Mouse (Mus musculus) intestine, embryonic 14.5 days (tissue): Measurements from ENCODE around the gene B4galt5. TPM values are rescaled to one million over a fixed set of nuclear protein-coding genes. Genes with fewer than 3 reads are reported as not detected.

Experiments used
- ATAC-seq: fragments of 200-750 bp; cut with Nextera tagmentation; replicated peaks from 2 replicates; pipeline ENCODE4 v1.8.0; 2017; ENCODE audit warnings: low read depth, moderate number of reproducible peaks, moderate TSS enrichment, moderate library complexity; ENCODE audit not compliant: low FRiP score, low TSS enrichment
- DNase-seq: peaks from one replicate; pipeline ENCODE4 v3.0.0-alpha.2; 2018; ENCODE audit warnings: low spot score
- H3K27ac ChIP-seq: fragments of 300-500 bp; sonication (generic); 2 replicates; pipeline ENCODE4 v1.5.1; 2014; ENCODE audit warnings: low read depth, mild to moderate bottlenecking, control low read depth
- H3K27me3 ChIP-seq: fragments of 300-500 bp; sonication (generic); replicated peaks from 2 replicates; pipeline ENCODE4 v1.6.1; 2014; ENCODE audit warnings: low read length, control low read depth; ENCODE audit not compliant: control insufficient read depth, insufficient read depth
- H3K36me3 ChIP-seq: fragments of 300-500 bp; sonication (generic); 2 replicates; pipeline ENCODE4 v1.6.1; 2014; ENCODE audit warnings: low read length, control low read depth; ENCODE audit not compliant: control insufficient read depth, insufficient read depth
- H3K4me1 ChIP-seq: fragments of 300-500 bp; sonication (generic); replicated peaks from 2 replicates; pipeline ENCODE4 v1.6.1; 2014; ENCODE audit warnings: low read length, control low read depth, mixed read lengths; ENCODE audit not compliant: control insufficient read depth, insufficient read depth
- H3K4me2 ChIP-seq: fragments of 300-500 bp; sonication (generic); 2 replicates; pipeline ENCODE4 v1.6.1; 2014; ENCODE audit warnings: low read length
- H3K4me3 ChIP-seq: fragments of 300-500 bp; sonication (generic); 2 replicates; pipeline ENCODE4 v1.5.1; 2014; ENCODE audit warnings: low read depth, low read length, control low read depth, mixed read lengths
- H3K9ac ChIP-seq: fragments of 300-500 bp; sonication (generic); 2 replicates; pipeline ENCODE4 v1.6.1; 2014; ENCODE audit warnings: mild to moderate bottlenecking, low read length
- H3K9me3 ChIP-seq: fragments of 300-500 bp; sonication (generic); 2 replicates; pipeline ENCODE4 v1.6.1; 2016; ENCODE audit warnings: low read length, control low read depth; ENCODE audit not compliant: control insufficient read depth
- WGBS: fragments of 180-500 bp; shearing (Covaris S2); extraction: QIAGEN DNeasy Blood & Tissue Kit; methylation state at CpG from one replicate; pipeline ENCODE4 v1.1.7; 2014; 5-methylcytosine and 5-hydroxymethylcytosine counted together
- polyA plus RNA-seq: library from polyadenylated mRNA; unstranded; fragments of >200 nt; fragmentation: Nextera tagmentation; extraction: Ambion mirVana; gene quantifications from 2 replicates; pipeline ENCODE4 v1.2.1, GENCODE M21; 2014

B4galt5 gene
- polyA plus RNA-seq, 1 experiment from 2014 or later: 10.6 TPM

DNA sequence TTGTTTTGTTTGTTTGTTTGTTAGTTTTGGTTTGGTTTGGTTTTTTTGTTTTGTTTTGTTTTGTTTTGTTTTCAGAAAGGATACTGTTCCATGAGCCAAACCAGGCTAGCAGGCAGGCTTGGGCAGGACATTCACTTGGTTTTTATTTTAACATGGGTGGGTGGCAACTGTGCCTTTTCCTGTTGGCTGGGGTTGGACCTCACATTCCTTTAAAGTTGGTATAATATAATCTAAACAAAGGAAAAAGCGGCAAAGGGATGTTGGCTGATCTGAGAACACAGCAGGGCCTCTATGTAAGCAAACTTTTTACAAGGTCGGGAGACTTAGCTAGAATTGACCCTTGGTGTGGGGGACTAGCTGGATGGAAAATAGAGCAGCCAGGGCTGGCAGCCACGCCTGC lies 91.2 kb downstream of the B4galt5 start:
- no peaks in the 10 kb centered on the region for H3K4me1 ChIP-seq
- no peak for DNase-seq
- H3K4me3 ChIP-seq: no peak overlapping the region
- H3K27me3 ChIP-seq: no peaks in the 10 kb centered on the region
- no peak overlapping the region for H3K27ac ChIP-seq
- H3K9ac ChIP-seq: no peak overlapping the region
- no peaks in the 10 kb centered on the region for H3K36me3 ChIP-seq
- no peaks in the 10 kb centered on the region for H3K9me3 ChIP-seq
- no peak for ATAC-seq
- WGBS: 32% methylated on average over 3 of the region's 3 CpGs
- H3K4me2 ChIP-seq: no peak overlapping the region

DNA sequence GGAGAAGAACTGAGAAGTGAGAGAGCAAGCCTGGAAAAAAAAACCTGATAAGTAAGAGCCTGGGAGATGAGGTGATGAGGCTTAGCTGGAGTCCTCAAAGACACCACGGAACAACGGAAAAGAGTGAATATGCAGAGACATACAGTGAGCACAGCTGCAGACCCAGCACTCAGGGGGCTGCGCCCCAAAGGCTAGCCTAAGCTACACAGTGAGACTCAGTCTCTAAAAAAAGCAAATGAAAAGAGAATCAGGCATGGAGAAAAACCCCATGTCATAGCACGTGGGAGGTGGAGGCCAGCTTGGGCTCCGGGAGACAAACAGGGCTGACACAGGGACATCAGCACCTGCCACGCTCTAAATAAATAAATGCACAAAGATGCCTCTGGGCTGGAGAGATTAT lies 94.2 kb downstream of the B4galt5 start:
- H3K9me3 ChIP-seq: no peaks in the 10 kb centered on the region
- ATAC-seq: no peak
- 69% methylated on average over 6 of the region's 6 CpGs for WGBS

DNA sequence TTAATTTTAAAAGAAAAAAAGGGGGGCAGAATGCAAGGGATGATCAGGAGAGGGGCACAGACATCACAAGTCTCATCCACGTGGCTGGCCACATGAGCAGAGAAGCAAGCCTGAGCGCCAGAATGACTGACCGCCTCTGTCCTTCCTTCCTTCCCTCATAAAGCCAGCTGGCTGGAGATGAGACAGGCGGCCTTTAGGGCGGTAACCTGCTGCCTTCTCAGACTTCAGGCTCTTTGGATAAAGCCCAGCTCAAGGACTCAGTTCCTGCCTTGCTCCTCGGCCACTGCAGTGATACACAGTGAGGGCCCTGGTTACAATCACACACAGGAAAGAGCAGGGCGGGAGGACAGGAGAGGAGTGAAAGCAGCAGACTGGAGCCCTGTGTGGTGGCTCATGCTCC lies 94.8 kb downstream of the B4galt5 start:
- H3K36me3 ChIP-seq: no peaks in the 10 kb centered on the region
- 0 out of 2 replicates have a peak overlapping the region, but pooled peaks have one; percentile 13 for H3K27ac ChIP-seq
- no peak overlapping the region for H3K4me3 ChIP-seq
- H3K4me1 ChIP-seq: peaks cover 25% of the 10 kb centered on the region
- H3K9me3 ChIP-seq: no peaks in the 10 kb centered on the region
- no peak overlapping the region for H3K9ac ChIP-seq
- ATAC-seq (peak; percentile 75), DNase-seq (no peak)
- H3K4me2 ChIP-seq: no peak overlapping the region
- 39% methylated on average over 7 of the region's 7 CpGs for WGBS
- H3K27me3 ChIP-seq: no peaks in the 10 kb centered on the region

More for the DNA sequence above, 94.2 kb downstream of the B4galt5 start:
- Histone ChIP-seq H3K4me1 (peaks cover 21% of the 10 kb centered on the region), H3K4me3 (no peak overlapping the region), H3K9ac (no peak overlapping the region), H3K36me3 (no peaks in the 10 kb centered on the region), H3K4me2 (no peak overlapping the region), H3K27me3 (no peaks in the 10 kb centered on the region), H3K27ac (0 out of 2 replicates have a peak overlapping the region, but pooled peaks have one; percentile 13)
- DNase-seq: no peak

DNA sequence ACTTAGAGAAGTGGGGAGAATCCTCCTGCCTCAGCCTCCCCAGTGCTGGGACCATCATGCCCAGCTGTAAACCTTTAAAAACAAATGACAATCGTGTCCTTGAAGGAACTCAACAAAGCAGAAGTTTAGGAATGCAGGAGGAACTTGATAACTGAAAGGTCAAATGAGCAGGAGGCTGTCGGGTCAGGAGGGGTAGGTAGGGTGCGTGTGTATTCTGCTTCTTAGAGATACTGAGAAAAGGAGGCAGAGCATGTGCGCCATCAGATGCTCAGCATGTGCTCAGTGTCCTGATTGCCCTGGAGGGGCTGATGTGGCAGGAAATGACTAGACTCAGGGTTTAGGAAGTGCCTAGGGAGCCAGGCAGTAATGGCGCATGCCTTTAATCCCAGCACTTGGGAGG lies 95.5 kb downstream of the B4galt5 start:
- ATAC-seq: no peak
- H3K27me3 ChIP-seq: no peaks in the 10 kb centered on the region
- no peaks in the 10 kb centered on the region for H3K9me3 ChIP-seq
- peaks cover 27% of the 10 kb centered on the region for H3K4me1 ChIP-seq
- no peak overlapping the region for H3K4me3 ChIP-seq
- H3K36me3 ChIP-seq: no peaks in the 10 kb centered on the region
- no peak overlapping the region for H3K4me2 ChIP-seq
- no peak overlapping the region for H3K9ac ChIP-seq
- H3K27ac ChIP-seq: no peak overlapping the region
- no peak for DNase-seq
- 86% methylated on average over 5 of the region's 5 CpGs for WGBS

DNA sequence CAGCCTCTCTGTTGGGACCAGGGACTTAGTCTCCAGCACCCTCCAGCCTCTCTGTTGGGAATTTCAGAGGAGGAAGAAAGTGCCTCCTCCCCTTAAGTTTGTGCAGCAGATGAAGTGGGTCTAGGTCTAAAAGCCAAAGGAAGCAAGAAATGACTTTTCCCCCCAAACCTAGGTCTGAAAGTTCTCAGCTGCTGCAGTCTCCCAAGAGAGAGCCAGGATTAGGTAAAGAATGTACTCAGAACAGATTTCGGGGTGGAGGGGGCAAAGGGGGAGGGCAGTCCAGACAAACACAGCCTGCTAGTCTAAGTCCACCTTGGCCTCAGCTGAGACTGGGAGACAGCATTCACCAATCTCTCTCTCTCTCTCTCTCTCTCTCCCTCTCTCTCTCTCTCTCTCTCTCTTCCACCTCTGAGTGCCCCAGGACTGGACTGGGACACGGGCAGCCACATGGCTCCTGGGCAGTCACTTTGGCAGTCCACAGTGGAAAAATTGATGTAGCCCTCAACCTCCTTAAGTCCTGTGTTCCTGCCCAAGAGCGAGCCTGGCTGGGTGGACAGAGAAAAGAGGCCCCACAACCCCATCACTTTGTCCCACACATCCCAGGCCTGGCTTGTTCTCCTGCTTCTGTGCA lies 96.8 kb downstream of the B4galt5 start:
- Histone ChIP-seq H3K27ac (0 out of 2 replicates have a peak overlapping the region, but pooled peaks have one; percentile 33), H3K9me3 (no peaks in the 10 kb centered on the region), H3K9ac (no peak overlapping the region), H3K27me3 (no peaks in the 10 kb centered on the region), H3K4me1 (peaks cover 27% of the 10 kb centered on the region), H3K4me2 (no peak overlapping the region), H3K36me3 (no peaks in the 10 kb centered on the region), H3K4me3 (no peak overlapping the region)
- ATAC-seq (no peak), DNase-seq (no peak)
- WGBS: 28% methylated on average over 3 of the region's 3 CpGs

DNA sequence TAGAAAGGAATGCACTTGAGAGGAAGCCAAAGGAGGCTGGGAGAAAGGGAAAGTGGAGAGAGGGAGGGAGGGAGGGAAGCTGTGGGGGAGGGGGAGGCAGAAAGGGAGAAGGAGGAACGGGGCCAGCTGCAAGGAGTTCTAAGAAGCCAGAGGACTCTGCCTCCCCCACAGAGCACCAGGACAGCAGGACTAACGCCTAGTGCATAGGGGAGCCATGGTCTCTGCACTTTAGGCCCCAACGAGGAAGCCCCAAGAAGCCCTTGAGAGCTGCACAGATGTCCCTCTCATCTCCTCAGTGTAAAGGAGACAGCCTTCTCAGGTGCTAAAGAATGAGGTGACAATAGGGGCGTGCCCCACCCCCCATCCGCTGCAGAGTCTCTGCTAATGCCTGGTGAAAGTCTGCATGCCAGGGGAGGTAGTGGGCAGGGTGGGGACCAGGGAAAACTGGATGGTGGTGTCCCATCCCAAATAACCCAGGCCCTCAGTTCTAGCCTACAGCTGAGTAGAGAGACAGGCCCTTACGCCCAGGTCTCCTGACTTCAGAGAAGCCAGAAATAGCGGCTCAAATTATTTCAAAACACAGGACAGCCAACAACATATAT lies 98.1 kb downstream of the B4galt5 start:
- no peak overlapping the region for H3K4me3 ChIP-seq
- WGBS: 25% methylated on average over 7 of the region's 7 CpGs
- no peaks in the 10 kb centered on the region for H3K9me3 ChIP-seq
- no peak overlapping the region for H3K9ac ChIP-seq
- H3K36me3 ChIP-seq: no peaks in the 10 kb centered on the region
- no peaks in the 10 kb centered on the region for H3K27me3 ChIP-seq
- no peak overlapping the region for H3K4me2 ChIP-seq
- ATAC-seq (no peak; the same call in 1 of the 2 replicates), DNase-seq (no peak)
- H3K27ac ChIP-seq: peak overlapping the region; percentile 57; the same call in 1 of the 2 replicates
- peaks cover 27% of the 10 kb centered on the region for H3K4me1 ChIP-seq

DNA sequence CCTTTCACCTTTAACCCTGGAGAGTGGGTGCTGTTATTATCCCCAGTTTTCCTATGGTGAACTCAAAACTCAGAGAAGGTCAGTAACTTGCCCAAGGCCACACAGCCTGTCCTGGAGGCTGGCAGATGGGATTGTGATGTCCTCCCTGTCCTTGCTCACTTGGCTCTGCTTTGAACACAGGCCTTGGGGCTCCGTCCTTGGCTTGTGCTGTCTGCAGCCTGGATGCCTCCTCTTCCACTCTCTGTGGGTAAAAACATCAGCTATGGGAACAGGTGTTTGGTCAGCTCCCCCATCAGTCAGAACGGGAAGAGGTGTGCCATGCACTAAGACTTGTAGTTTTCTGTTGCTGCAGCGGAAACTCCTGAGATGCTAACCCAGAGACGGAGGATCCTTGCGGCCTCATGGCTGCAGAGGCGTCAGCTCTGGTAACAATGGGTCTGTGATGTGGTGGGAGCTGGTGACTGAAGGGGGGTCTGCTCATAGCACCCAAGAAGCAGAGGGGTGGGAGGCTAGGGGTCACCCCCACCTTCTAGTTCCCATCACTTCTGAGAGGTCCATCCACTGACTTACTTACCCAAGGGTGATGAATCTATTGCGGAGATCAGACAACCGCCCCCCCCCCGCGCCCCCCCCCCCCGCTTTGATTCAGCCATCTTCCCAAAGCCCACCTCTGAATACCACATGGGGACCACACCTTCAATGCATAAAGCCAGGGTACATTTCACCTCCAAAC lies 98.8 kb downstream of the B4galt5 start:
- no peaks in the 10 kb centered on the region for H3K36me3 ChIP-seq
- no peak for DNase-seq
- H3K27me3 ChIP-seq: no peaks in the 10 kb centered on the region
- H3K9ac ChIP-seq: no peak overlapping the region
- no peak overlapping the region for H3K4me2 ChIP-seq
- H3K4me1 ChIP-seq: peaks cover 27% of the 10 kb centered on the region
- no peak overlapping the region for H3K4me3 ChIP-seq
- no peak for ATAC-seq
- peak overlapping the region; percentile 58 for H3K27ac ChIP-seq
- H3K9me3 ChIP-seq: no peaks in the 10 kb centered on the region
- WGBS: 59% methylated on average over 7 of the region's 11 CpGs

DNA sequence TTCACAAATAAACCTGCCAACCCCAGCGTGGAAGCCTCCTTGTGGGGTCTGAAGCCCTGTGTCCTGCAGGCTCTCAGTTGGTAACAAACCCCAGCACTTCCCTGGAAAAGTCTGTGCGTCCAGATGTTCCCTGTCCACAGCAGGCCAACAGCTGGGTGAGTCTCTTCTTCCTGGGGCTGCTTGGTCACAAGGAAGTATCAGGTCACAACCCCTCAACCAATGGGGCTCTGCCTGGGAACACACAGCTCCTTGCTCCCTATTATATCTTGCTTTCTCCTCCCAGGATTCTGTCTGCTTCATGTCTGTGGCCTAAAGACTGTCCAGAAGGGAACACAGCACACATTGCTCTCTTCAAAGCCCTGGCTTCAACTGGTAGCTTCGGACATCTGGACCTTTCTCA lies 99.4 kb downstream of the B4galt5 start:
- H3K9me3 ChIP-seq: no peaks in the 10 kb centered on the region
- peaks cover 27% of the 10 kb centered on the region for H3K4me1 ChIP-seq
- 39% methylated on average over 3 of the region's 3 CpGs for WGBS
- 0 out of 2 replicates have a peak, but pooled peaks have one; percentile 42 for ATAC-seq
- H3K36me3 ChIP-seq: no peaks in the 10 kb centered on the region
- DNase-seq: no peak
- H3K27ac ChIP-seq: peak overlapping the region; percentile 58
- no peak overlapping the region for H3K9ac ChIP-seq
- H3K4me2 ChIP-seq: no peak overlapping the region
- H3K4me3 ChIP-seq: no peak overlapping the region
- no peaks in the 10 kb centered on the region for H3K27me3 ChIP-seq
